Mouse (Mus musculus) megakaryocyte, embryonic 14.5 days (primary cell): Measurements from ENCODE around the gene Cadps. TPM values are rescaled to one million over a fixed set of nuclear protein-coding genes. Genes with fewer than 3 reads are reported as not detected.

Source experiments
- H3K27me3 ChIP-seq: replicated peaks from 2 replicates; pipeline ENCODE3; 2012; ENCODE audit warnings: inconsistent platforms
- H3K36me3 ChIP-seq: replicated peaks from 2 replicates; pipeline ENCODE3; 2012; ENCODE audit warnings: low read length, inconsistent platforms, mixed read lengths
- H3K4me1 ChIP-seq: 2 replicates; pipeline ENCODE4 v1.6.1; 2012; ENCODE audit warnings: inconsistent platforms
- H3K4me3 ChIP-seq: replicated peaks from 2 replicates; pipeline ENCODE3; 2012; ENCODE audit warnings: moderate library complexity, mild to moderate bottlenecking, inconsistent platforms
- H3K9me3 ChIP-seq: 2 replicates; pipeline ENCODE4 v1.6.1; 2012; ENCODE audit warnings: inconsistent platforms
- FLI1 ChIP-seq: IDR thresholded peaks from 2 replicates; pipeline ENCODE4 v1.6.1; 2012; ENCODE audit warnings: low read length, inconsistent platforms, mixed read lengths
- GATA1 ChIP-seq: IDR thresholded peaks from 3 replicates; pipeline ENCODE4 v1.6.1; 2012; ENCODE audit warnings: mixed read lengths, low read length, inconsistent platforms, borderline replicate concordance
- polyA plus RNA-seq: library from polyadenylated mRNA; stranded (reverse); fragments of >175 nt; gene quantifications from 2 replicates; pipeline ENCODE4 v1.2.3, GENCODE M21; 2012; ENCODE audit warnings: low replicate concordance; ENCODE audit not compliant: insufficient read depth

The Cadps gene
- polyA plus RNA-seq, 1 experiment: not detected

- H3K4me1 ChIP-seq: no peaks in the 10 kb centered on the region
- no peak overlapping the region for H3K4me3 ChIP-seq
- no peaks in the 10 kb centered on the region for H3K36me3 ChIP-seq
- TF ChIP-seq GATA1: no peak
- no peak for TF ChIP-seq FLI1
- no peaks in the 10 kb centered on the region for H3K27me3 ChIP-seq
- H3K9me3 ChIP-seq: no peaks in the 10 kb centered on the region
Measured at GRCm38 (mm10) chr14:12405201-12405600, 417.7 kb downstream of the Cadps start.

- Histone ChIP-seq H3K4me3 (no peak overlapping the region), H3K4me1 (no peaks in the 10 kb centered on the region), H3K36me3 (no peaks in the 10 kb centered on the region), H3K9me3 (no peaks in the 10 kb centered on the region), H3K27me3 (no peaks in the 10 kb centered on the region)
- no peak for TF ChIP-seq FLI1
- TF ChIP-seq GATA1: no peak
Measured at GRCm38 (mm10) chr14:12404724-12405123, 418.2 kb downstream of the Cadps start.

GRCm38 (mm10) chr14:12404052-12404451, 418.8 kb downstream of the Cadps start:
- H3K36me3 ChIP-seq: no peaks in the 10 kb centered on the region
- H3K4me1 ChIP-seq: no peaks in the 10 kb centered on the region
- TF ChIP-seq GATA1 (no peak), FLI1 (no peak)

DNA sequence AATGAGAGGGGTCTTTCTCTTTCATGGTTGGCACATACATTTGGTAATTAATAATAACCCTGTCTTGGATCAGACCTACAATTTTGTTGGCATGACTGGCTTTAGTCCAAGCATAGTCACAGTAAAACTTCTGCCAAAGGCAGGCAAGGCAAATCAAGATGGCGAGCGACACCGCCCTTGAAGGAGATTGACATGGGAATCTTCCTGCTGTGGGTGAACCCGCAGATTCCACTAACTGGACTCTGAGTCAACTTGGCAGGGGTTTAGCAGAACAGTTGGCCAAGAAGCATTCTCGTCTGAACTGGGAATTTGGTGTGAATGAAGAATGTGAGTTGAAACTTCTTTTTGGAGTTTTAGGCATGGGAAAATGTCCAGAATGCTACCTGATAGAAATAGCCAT, 422.8 kb downstream of the Cadps start:
- no peak for TF ChIP-seq FLI1
- TF ChIP-seq GATA1: no peak
- H3K4me1 ChIP-seq: no peaks in the 10 kb centered on the region
- H3K27me3 ChIP-seq: no peaks in the 10 kb centered on the region
- no peaks in the 10 kb centered on the region for H3K9me3 ChIP-seq
- H3K36me3 ChIP-seq: no peaks in the 10 kb centered on the region
- H3K4me3 ChIP-seq: no peak overlapping the region

More at GRCm38 (mm10) chr14:12404052-12404451, 418.8 kb downstream of the Cadps start:
- H3K27me3 ChIP-seq: no peaks in the 10 kb centered on the region
- H3K9me3 ChIP-seq: no peaks in the 10 kb centered on the region
- no peak overlapping the region for H3K4me3 ChIP-seq

- TF ChIP-seq FLI1 (no peak), GATA1 (no peak)
- no peaks in the 10 kb centered on the region for H3K4me1 ChIP-seq
Measured at GRCm38 (mm10) chr14:12397561-12397960, 425.3 kb downstream of the Cadps start.

GRCm38 (mm10) chr14:12394318-12394717, 428.6 kb downstream of the Cadps start:
- no peaks in the 10 kb centered on the region for H3K36me3 ChIP-seq
- H3K4me1 ChIP-seq: no peaks in the 10 kb centered on the region
- H3K27me3 ChIP-seq: no peaks in the 10 kb centered on the region
- no peak for TF ChIP-seq GATA1
- no peak for TF ChIP-seq FLI1
- H3K9me3 ChIP-seq: no peaks in the 10 kb centered on the region
- no peak overlapping the region for H3K4me3 ChIP-seq

More at GRCm38 (mm10) chr14:12397561-12397960, 425.3 kb downstream of the Cadps start:
- H3K9me3 ChIP-seq: no peaks in the 10 kb centered on the region
- no peaks in the 10 kb centered on the region for H3K27me3 ChIP-seq
- no peaks in the 10 kb centered on the region for H3K36me3 ChIP-seq
- no peak overlapping the region for H3K4me3 ChIP-seq

- H3K4me3 ChIP-seq: no peak overlapping the region
- no peaks in the 10 kb centered on the region for H3K36me3 ChIP-seq
- no peaks in the 10 kb centered on the region for H3K4me1 ChIP-seq
- H3K27me3 ChIP-seq: no peaks in the 10 kb centered on the region
- TF ChIP-seq FLI1 (no peak), GATA1 (no peak)
- no peaks in the 10 kb centered on the region for H3K9me3 ChIP-seq
Measured at GRCm38 (mm10) chr14:12393271-12393861, 429.5 kb downstream of the Cadps start.

- Histone ChIP-seq H3K4me1 (no peaks in the 10 kb centered on the region), H3K9me3 (no peaks in the 10 kb centered on the region), H3K27me3 (no peaks in the 10 kb centered on the region), H3K4me3 (no peak overlapping the region), H3K36me3 (no peaks in the 10 kb centered on the region)
- TF ChIP-seq GATA1 (no peak), FLI1 (no peak)
Measured at GRCm38 (mm10) chr14:12391167-12391566, 431.7 kb downstream of the Cadps start.

DNA sequence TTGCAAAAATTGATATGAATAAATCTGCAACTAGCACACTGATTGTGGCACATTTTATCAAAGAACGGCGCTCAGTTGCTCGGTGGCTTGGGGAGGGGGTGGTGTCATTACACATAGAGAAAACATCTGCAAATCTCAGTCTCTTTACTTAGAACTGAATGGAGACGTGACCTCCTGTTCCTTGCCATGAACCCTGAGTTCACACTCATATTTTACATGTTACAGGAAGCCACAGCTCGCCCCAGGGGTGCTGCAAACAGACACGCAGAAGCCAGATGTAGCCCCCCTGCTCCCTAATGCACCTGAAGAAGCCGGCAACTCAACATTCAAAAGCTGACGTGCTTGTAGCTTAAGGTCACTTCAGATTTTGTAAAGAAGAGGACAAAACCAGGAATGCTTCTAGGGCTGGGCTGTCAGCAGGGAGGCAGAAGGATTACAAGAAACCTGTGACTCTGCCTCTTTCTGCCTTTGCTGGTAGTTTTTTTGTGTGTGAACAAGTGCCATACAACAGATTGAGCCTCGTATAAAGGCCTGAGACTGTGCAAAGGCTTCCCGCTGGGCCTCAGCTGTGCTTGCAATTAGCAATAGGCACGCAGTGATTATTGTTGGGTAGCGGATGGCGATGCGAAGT, 434.0 kb downstream of the Cadps start:
- no peaks in the 10 kb centered on the region for H3K27me3 ChIP-seq
- H3K4me1 ChIP-seq: no peaks in the 10 kb centered on the region
- TF ChIP-seq FLI1 (no peak), GATA1 (no peak)
- no peaks in the 10 kb centered on the region for H3K36me3 ChIP-seq
- H3K9me3 ChIP-seq: no peaks in the 10 kb centered on the region
- H3K4me3 ChIP-seq: no peak overlapping the region

DNA sequence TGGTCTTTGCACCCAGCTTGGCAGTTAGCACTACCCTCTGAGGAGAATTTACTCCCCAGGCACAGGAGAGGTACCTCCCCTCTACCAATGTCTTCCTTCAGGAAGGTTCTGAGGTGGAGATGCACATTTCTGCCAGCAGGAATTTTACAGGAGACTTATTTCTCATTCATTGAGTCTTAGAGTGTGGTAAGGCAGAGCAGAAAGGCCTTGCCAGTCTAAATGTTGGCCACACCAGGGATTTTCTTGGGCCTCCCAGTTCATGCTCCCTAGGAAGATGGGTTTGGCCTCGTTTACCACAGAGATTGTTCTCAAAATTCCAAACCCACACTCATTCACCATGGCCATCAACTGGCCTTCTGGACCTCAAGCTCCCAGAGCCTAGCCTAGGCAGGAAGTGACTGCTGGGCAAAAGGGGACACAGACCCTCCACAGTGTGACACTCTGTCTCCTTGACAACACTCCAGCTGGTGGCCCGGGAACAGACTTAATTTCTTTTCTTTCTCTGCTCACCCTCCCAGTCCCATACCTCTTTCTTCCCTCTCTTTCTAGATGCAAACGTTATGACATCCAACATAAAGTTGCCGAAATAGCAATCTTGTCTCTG, 434.6 kb downstream of the Cadps start:
- H3K9me3 ChIP-seq: no peaks in the 10 kb centered on the region
- no peaks in the 10 kb centered on the region for H3K4me1 ChIP-seq
- no peak overlapping the region for H3K4me3 ChIP-seq
- TF ChIP-seq GATA1 (no peak), FLI1 (no peak)
- no peaks in the 10 kb centered on the region for H3K27me3 ChIP-seq
- no peaks in the 10 kb centered on the region for H3K36me3 ChIP-seq

- no peaks in the 10 kb centered on the region for H3K27me3 ChIP-seq
- no peak for TF ChIP-seq FLI1
- no peak for TF ChIP-seq GATA1
- H3K4me1 ChIP-seq: no peaks in the 10 kb centered on the region
Measured at GRCm38 (mm10) chr14:12387176-12387575, 435.7 kb downstream of the Cadps start.

More at GRCm38 (mm10) chr14:12387176-12387575, 435.7 kb downstream of the Cadps start:
- Histone ChIP-seq H3K4me3 (no peak overlapping the region), H3K36me3 (no peaks in the 10 kb centered on the region), H3K9me3 (no peaks in the 10 kb centered on the region)
